Mouse (Mus musculus) lung, adult 2 months (tissue): ENCODE data around the gene Calhm2.

ENCODE experiments used
- CTCF ChIP-seq: fragments of 200-500 bp; IDR thresholded peaks from 2 replicates; pipeline ENCODE4 v1.5.1; 2011; ENCODE audit warnings: mild to moderate bottlenecking, low read length, control low read depth; ENCODE audit not compliant: insufficient read depth
- POLR2A ChIP-seq: fragments of 200-500 bp; IDR thresholded peaks from 2 replicates; pipeline ENCODE4 v1.6.1; 2011; ENCODE audit warnings: low read depth, mild to moderate bottlenecking, control low read depth, low read length, borderline replicate concordance; ENCODE audit errors: extremely low read depth

DNA sequence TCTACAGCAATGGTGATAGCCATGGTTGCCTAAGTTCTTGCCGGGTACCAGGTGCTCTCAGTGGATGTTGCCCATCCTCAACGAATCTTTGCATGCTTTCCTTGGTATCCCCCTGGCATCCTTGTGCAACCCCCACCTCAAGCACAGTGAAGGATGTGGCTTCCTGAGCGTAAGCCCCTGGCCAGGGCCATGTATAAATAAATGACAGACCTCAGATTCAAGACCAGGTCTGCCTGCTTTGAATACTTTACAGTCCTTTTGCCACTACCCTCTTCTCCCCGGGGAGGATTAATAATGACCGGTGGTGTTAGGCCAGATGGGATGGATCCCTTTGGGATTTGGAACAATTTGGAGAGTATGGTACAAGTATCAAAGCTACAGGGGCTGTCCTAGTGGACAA is 1.9 kb downstream of the Calhm2 start:
- TF ChIP-seq CTCF (no peak), POLR2A (no peak)
